Mouse (Mus musculus) kidney, adult 11 months (tissue): ENCODE measurements at regions not wholly inside any gene's neighbourhood (a gene's known extent, or its start where the extent isn't known, plus 50 kb on each side); places are given as distances from the start of the nearest gene placed in this dataset.
A peak's percentile ranks its signal among the peaks of the same experiment; 100 is the strongest.

Experiments
- DNase-seq: peaks from one replicate; pipeline ENCODE4 v3.0.0; 2022

DNA sequence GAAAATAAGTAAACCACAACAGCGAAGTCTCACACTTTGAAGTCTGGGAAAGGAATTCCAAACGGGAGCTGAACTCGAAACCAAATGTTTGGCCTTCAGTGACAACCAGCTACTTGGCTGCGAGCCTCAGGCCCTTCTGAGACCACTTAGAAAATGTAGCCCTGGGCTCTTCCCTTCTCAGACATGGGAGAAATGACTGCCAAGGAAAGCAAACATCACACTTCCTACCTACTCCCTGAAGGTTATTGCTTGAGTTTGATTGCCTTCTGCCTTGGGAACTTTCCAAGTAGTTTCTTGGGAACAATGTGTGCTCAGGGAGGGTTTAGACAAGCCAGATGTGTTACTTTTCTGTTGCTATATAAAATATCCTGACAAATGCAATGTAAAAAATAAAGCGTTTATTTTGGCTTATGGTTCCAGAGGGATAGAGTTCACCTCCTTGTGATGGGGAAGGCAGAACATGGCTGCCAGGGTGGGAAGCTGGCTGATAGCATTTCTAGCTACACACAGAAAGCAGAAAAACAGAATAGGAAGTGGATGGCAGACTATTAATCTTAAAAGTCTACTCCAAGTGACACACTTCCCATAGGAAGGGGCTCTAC lies 194.8 kb upstream of the Rack1 start:
- peak; percentile 2 for DNase-seq

DNA sequence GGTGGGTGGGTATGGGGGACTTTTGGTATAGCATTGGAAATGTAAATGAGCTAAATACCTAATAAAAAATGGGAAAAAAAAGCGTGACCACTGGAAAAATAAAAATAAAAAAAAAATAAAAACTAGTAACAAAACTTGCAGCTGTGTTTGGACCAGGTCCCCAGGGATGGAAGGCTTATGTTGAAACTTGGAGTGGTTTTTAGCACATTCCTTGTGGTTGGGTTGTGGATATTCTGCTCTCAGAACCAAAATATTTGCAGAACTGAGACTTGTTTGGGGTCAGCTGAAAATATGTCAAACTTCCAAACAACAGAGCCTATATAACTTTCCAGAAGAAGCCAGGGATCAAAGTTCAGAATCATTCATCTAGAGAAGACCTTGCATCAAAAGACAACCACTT lies 199.0 kb upstream of the Rack1 start:
- DNase-seq, result no peak

DNA sequence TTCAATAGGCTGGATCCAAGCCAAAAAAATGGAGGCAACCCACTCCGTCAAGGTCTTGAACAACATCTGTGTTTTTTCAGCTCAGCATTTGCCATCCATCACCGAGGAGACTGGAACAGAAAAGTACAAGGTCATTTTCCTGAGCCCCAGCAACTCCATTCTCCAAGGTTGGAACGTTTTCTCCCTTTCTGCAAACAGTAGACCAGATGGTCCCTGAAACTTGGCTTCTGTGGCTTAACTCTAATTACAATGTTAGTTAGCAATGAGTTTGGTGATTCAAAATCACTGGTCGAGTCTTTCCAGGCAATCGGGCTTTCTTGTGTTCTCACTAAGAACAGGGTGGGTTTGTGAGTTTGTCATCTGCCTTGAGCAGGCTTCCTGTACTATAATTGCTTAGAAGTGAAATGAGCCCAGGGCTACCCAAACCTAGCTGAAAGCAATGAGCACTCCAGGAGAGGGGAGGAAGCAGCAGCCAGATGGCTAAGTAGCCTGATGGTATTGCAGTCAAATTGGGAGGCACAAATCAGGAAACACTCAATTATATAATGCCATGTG lies 200.5 kb upstream of the Rack1 start:
- no peak for DNase-seq

DNA sequence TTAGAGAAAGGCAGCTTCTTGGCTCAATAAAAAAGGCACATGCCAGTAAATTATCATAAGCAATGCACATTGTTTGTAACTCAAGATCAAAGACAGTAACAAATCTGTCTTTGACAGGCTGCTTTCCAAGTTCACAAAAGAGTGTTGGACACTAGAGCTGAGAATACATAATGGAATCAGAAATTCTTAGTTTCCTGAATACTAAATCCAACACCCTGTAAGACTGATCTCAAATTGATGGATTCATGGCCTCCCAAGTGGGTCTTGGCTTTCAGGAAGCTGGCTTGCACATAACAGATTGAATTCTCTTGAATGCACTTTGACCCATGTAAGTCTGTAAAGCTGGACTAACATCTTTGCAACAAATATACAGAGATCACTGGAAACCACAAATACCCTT lies 201.1 kb upstream of the Rack1 start:
- no peak for DNase-seq

DNA sequence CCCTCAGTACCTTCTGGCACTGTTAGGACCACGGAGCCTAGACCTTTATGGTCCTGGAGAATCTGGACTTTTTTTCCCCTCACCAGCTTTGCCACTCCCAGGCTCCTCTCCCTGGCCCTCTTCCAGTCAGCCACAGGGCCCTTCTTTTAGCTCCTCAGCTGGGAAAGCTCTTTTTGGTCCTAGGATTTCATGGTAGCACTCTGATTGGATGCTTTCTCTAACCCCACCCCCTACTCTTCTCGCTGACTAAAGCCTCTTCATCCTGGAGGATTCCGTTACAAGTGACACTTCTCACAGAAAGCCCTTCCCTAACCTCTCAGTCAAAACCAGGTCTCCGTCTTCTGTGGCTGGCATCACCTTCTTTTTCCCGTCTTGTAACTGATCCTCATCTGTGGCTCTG lies 205.7 kb upstream of the Rack1 start:
- DNase-seq, result no peak

DNA sequence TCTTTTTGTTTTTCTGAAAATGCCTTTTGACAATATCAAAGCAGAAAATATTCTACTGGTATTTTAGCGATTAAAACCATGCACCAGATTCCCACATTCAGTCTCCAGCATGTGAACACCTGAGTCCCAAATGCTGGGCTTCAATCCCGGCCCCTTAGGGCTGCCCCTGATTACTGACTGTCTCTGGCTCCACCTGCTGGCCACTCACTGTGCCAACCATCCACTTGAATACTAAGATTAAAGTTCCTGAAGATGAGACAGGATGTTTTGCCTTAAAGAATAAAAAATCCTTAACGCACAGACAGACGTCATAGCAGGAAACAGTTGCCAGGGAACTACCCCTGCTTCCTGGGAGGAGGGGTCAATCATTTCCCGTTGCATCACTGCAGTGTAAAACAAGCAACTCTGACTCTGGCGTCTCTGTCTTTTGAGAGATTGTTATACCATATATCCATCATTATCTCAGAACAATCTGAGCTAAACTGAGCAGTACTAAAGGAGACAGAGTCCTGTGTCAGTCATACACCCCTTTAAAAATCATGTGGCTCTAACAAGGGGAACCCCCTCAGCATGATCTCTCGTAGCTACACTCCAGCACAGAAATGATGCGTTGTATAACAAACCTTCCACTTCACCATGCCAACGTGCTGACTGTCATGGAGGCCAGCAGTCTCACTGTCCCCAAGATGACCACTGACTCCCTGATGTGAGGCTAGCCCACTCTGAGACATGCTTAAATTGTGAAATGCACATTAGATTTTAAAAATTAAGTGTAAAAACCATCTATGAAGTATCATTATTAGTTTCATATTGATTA lies 211.1 kb upstream of the Rack1 start:
- DNase-seq, result peak; percentile 7

DNA sequence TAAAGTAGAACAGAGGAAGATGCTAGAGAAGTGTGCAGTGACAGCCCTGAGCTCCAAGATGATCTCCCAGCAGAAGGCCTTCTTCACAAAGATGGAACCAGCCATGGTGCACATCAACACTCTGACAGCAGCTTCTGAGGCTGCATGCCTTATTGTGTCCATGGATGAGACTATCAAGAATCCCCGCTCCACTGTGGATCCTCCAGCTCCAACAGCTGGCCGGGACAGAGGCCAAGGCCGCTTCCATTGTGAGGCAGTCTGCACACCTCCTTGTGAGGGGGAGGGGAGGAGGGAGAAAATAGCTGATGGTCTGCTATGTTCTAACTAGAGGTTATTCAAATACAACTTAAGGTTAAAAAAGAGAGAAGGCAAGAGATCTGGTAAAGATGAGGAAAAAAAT lies 231.4 kb upstream of the Rack1 start:
- no peak for DNase-seq

DNA sequence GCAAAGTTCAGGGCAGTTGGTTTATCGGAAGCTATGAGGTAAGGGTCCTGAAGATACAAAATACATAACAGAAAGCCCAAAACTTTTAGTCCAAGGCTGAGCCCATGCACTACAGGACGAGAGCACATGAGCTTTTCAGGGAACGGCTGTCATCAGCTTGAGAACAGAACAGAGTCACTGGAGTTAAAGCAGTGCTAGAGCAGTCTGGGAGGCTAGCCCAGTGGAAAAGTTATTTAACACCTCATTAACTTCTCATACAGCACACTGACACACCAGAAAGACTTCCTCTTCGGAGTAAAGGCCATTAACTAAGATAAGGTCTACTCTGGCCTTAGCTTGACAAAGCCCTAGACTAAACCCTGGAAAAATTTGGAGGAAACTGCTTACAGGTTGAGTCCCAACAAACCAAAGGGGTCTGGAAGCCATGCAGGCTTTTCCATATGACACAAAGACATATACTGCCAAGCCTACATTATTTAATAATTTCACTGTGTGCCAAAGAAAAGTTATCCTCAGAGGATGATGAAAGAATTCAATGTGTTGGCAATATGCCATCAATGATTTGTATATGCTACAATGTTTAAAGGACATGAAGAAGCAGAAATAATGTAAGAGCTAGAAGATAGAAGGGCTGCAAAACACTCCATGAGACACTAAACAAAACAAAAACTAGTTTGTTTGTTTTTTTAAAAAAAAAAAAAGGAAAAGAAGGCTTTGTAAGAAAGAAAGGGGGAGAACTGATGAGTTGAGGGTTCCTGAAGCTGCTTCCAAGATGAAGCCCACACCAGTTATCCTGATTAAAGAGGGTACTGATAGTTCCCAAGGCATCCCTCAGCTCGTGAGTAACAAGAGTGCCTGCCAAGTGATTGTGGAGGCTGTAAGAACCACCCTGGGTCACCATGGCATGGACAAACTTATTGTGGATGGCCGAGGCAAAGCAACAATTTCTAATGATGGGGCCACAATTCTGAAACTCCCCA lies 232.3 kb upstream of the Rack1 start:
- no peak for DNase-seq

DNA sequence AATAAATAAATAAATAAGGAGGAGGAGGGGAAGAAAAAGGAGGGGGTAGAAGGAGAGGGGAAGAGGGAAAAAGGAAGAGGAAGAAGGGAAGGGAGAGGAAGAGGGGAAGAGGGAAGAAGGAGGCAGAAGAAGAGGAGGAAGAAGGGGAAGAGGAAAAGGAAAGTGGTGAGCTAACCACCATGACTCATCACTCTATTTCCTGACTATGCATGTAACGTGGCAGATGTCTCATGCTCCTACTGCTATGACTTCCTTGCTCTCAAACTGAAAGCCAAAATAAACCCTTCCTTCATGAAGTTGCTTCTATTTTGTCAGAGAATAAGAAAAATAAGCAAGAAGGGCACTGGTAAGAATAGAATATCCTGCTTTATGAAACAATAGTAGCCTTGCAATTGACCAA lies 242.1 kb upstream of the Rack1 start:
- DNase-seq, result no peak

DNA sequence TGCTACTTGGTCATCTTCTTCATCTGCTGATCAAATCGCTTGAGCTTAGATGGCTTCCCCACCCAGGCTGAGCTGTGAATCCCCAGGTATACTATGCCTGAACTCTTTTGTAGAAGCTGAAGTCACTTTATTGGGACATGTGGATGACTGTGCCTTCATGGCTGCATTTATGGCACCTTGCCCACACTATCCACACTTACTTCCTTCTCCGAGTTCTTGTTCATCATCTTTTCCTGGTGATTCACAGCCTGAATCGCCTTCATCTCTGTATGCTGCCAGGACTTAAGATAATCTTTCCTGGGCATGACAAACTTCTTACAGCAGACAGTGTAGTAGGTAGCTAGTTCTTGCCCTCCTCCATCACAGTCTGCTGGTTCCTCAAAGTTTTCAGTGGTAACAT lies 248.1 kb upstream of the Rack1 start:
- no peak for DNase-seq

DNA sequence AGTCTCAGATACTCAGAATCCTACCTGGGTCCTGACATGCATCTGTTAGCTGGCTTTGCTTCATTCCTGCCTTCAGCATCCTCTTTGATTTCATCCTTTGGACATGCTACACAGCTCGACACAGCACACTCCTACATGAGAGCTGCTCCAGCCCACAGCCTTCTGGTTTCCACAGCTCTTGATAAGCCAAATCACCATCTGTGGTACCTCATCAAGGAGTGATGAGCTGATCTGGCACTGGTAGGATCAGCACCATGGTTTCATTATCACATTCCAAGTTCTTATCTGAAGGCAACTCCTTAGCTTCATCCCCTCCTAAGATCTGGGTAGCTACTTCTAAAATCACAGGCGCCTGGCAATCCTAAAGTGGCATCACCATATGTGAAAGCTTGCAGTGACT lies 248.9 kb upstream of the Rack1 start:
- no peak for DNase-seq

DNA sequence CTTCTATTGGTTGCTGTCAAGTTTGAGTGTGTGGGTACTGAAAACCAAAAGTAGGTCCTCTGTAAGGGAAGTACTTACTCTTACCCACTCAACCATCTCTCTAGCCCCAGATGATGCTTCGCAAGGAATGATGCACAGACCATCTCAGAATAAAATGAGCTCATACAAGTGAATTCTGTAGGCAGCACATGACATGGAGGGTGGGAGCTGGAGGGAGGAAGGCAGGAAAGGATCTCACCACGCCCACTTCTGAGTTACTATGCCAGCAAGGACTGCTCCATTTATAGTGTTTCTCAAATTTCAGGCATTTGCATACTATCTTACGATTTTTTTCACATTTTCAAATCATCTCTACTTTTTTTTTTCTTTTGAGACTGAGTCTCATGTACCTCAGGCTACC lies 273.8 kb upstream of the Rack1 start:
- DNase-seq, result no peak

DNA sequence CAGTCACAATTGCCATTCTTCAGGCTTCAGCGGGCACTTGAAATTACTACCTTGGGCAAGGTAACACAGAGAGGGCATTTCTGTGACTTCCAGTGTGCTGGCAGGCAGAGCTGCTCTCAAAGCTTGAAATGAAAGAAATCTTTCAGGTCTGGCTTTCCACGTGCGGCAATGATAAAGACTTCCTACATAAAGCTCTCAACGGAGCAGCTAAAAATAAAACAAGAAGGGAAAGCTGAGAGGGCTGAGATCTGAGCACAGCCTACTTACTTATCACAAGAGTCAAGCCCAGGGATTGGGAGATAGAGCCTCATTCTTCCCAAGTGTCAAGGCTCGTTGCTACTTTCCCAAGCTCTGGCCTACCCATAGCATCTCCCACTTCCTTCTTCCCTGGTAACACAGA lies 274.6 kb upstream of the Rack1 start:
- DNase-seq, result no peak

DNA sequence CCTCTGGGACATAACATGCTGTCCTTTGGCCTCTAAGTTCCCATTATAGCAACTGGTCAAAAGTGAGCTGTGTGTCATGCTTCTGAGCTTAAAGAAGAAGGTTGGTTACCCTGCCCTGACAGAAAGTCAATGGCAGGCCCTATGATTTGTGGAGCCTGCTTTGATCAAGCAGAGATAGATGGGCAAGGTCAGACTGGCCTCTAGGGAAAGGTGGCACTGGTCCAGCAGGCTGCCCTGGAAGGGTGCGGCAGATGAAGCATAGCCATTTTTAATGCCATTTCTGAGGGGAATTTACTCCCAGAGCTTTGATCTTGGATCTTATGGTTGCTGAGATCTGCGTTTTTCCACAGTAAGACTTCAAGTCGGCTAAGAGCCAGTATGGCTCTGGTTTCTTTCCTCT lies 293.2 kb upstream of the Rack1 start:
- DNase-seq, result no peak

DNA sequence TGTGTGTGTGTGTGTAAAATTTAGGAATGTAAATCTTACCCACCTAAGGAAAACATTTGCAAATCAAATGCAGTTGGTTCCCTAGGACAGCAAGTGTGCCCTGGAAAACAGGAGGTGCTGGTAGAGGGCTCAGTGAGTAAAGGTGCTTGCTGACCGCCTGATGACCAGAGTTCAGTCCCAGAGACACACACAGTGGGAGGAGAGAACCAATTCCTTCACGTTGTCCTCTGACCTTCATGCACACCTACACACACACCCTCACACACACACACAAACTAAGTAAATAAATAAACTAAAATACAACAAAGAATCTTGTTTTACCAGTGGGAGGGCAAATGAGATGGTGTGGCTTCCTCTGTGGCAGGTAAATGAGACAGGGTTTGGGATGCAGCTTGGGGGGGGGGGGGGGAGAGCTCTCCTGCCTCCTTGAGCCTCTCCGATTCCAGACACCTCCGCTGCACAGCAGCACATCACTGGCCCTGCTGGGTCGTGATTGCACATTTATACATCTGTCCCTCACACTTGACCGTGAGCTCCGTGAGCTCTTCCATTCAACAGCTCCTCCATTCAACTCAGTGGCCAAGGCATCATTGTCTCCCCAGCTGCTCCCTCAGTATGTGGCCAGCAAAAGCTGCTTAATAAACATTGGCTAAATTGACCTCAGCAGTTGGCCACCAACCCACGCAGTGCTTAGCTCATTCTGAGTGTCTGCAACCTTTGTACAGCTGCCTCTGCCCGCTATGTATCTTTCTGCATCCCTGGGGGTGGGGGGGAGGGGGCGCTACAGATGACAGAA lies 297.9 kb upstream of the Rack1 start:
- no peak for DNase-seq

DNA sequence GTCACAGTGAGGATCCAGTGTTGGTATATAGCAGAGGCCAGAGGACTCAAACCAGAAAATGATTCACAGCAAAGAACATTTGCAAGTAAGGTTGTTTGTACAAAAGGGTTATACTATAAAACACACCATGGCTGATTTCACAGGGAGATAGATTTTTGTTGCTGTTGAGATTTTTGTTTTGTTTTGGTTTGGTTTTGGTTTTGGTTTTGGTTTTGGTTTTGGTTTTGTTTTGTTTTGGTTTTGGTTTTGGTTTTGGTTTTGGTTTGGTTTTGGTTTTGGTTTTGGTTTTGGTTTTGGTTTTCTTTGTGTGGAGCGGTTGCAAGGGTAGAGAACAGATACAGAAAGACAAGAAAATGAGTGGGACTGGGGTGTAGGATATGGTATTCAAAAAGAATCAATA lies 301.1 kb upstream of the Rack1 start:
- no peak for DNase-seq

DNA sequence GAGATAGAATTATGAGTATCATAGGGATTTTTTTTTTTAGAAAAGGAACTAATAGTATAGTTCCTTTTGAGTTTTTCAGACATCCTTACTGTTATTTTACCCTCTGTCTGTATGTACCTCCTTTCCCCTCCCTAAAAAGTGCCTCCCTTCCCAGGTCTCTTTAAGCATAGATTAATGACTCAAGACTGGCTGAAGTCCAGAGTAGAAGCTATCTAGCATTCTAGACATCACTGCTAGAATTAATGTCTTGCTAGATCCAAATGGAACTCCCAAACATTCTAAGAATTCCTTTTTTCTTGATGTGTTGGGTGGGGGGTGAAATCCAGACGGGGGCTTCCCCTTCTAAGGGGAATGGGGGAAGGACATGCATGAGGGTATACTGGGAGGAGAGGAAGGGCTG lies 311.8 kb upstream of the Rack1 start:
- DNase-seq, result no peak

DNA sequence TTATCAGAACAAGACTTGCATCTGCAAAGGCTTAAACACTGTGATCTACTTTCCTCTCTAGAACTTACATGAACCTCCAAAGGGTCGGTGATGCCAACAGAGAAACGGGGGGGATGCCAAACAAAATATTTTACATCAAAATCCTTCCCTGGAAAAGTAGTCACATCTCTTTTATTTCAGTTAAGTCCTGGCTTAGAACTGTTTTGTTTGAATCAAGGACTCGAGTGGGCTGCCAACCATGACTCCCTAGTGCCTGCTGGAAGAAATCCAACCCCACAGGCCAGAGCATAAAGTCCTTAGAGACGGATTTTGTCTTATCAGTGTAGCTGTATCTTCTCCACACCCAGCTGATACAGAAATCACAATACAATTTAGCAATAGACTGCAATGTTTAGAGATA lies 336.1 kb upstream of the Rack1 start:
- DNase-seq, result no peak

DNA sequence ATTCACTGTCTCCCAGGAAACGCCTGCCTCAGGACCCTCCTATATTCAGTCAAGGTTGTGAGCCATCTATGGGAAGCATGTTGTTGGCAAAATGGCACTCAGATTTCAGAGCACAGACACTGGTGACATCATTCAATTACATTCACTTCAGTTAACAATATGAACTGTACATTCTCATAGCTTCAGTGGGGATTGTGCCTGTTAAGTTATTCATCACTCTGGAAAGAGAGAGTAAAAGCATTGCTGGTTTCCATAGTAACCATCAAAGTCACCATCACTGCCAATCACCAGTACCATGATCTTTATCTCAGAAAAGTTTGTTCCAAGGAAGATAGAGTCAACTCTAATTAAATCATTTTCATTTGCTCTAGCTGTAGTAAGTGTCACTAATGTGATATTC lies 350.2 kb upstream of the Rack1 start:
- no peak for DNase-seq

DNA sequence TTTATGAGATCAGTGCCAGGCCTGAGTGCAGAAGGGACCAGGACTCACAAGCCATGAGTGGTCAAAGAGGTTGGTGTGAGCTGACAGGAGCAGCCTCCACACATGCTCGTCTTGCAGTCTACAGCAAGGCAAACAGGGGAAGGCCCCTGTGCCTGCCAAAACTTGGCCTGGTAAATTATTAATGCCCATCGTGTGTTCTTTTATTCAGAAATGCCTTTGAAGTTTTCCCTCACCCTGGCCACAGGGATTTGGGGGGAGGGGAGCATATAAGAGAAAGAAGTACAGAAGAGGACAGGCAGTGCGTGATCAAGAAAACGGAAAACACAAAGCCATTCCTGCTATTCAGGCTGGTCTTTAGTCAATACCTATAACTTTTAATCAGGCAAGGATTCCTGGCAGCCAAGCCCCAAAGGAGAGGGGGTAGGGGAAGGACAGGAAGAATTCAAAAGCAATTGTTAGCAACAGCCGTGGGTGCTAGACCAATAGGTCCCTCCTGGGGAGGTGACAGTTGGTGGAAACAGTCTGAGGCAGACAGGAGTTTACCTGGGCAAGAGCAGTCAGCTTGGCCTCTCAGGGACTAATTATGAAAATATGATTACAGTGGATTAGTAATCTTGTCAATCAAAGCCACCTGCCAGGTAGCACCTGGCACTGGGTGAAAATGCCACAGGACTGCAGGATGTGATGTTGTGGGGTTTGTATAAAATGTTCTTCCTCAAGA lies 357.4 kb upstream of the Rack1 start:
- no peak for DNase-seq

DNA sequence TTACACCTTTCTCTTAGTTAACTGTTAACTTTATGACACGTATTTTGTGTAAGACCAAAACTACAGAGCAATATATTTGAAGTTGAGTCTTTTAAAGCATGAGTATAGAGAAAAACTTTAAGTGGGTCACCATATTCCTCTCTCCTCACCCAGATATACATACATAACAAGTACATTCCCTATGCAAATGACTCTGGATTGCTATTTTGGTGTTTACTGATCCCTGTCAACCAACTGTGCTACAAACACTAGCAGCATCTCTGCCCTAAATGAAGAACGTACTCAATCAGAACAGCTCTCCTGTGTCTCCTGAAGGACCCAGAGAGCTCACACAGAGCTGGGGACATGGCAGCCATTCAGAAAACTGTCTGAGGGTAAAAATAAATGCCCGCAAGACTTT lies 363.4 kb upstream of the Rack1 start:
- no peak for DNase-seq

DNA sequence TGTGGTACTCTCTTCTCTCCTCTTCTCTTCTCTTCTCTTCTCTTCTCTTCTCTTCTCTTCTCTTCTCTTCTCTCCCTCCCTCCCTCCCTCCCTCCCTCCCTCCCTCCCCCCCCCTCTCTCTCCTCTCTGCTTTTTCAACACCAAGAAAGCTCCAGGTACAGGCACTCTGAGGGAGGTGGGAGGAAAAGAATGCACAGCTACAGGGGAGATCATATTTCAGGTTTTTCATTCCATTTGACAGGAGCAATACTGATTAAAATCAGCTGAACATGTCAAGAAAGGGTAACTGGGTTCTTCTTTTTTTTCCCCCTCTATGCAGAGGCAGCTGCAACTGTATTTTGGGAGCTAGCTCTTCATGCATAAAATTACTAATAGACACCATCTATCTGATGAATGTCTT lies 368.8 kb upstream of the Rack1 start:
- DNase-seq, result no peak
